Comparison of ENCODE assay signal across 15 mouse cellular contexts in the genomic region with DNA sequence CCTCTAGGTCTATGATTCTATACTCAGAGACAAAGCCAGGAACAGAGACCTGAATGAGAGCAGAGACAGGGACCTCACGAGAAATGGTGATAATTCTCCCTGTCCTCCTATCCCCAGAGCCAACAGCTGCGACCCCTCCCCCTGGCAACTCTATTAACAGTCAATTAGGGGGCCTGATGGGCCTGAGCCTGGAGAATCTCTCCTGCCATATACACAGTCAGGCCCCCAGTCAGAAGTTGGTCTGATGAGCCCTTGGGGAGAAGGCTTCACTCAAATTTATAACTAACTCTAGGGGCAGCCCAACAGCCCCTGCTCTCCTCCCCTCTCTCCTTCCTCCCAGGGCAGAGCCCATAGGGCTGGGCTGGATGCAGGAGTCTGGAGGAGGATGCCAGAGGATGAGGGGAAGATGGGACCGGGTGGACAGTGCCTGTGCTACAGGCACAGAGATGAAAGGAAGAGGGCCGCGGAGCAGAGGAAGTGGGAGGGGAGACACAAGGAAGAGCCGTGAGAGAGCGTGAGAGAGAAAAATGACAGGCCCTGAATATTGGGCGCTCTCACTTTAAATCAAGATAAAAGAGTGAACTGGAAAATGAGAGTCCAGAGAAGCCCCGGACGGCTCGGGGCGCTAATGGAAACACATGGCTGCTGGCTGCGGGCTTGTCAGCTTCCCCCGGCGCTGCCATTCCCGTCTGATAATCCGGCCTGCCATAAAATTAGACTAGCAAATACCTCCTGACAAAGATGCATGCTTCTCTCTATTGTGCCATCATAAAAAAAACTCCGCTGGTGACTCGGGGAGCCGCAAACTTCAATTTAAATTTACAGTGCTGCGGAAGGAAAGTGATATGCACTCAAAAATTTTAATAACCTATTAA. TPM values are rescaled to one million over a fixed set of nuclear protein-coding genes. Genes with fewer than 3 reads are reported as not detected.
DNase-seq lines count a peak whose midpoint lies in the region; ATAC-seq lines count a peak whose summit lies in the region.
"Had no signal": no experiment of that assay in that cellular context is flagged by ENCODE, and none has a peak within 500 bp of the region (broad histone marks: within the 10 kb centered on the region; RNA-seq: fewer than 3 reads in every experiment).

No protein-coding gene starts in this region.

- DNase-seq in embryo, embryonic 11 days: peak; percentile 49
- DNase-seq in embryo, embryonic 10 days (ENCODE audit: low spot score): no peak
- peak; percentile 50 for DNase-seq in retina, embryonic 14.5 days (ENCODE audit: low spot score)
- DNase-seq in retina, postnatal 1 day: no peak
- no peak for DNase-seq in layer of hippocampus, adult 11-12 months (ENCODE audit: low spot score)
- no peak for DNase-seq in urinary bladder, postnatal 36 days (ENCODE audit: low spot score in 2 of 2)
- DNase-seq: cerebellum, adult 11-12 months; kidney, adult 9 months had no signal

- H3K36me3 ChIP-seq in midbrain, embryonic 12.5 days: no peaks in the 10 kb centered on the region
- no peaks in the 10 kb centered on the region for H3K36me3 ChIP-seq in neural tube, embryonic 15.5 days
- H3K36me3 ChIP-seq: heart, embryonic 15.5 days; limb, embryonic 13.5 days; liver, embryonic 15.5 days had no signal

- peaks cover 85% of the 10 kb centered on the region for H3K27me3 ChIP-seq in midbrain, embryonic 12.5 days
- peaks cover 48% of the 10 kb centered on the region for H3K27me3 ChIP-seq in neural tube, embryonic 15.5 days (replicated peaks)

- H3K4me1 ChIP-seq in midbrain, embryonic 12.5 days: peaks cover 32% of the 10 kb centered on the region
- peaks cover 37% of the 10 kb centered on the region for H3K4me1 ChIP-seq in neural tube, embryonic 15.5 days
- H3K4me1 ChIP-seq: liver, embryonic 15.5 days had no signal

- no peak for ATAC-seq in midbrain, embryonic 12.5 days (ENCODE audit: low FRiP score, low read depth)
- peak; percentile 32 for ATAC-seq in neural tube, embryonic 15.5 days (ENCODE audit: low FRiP score)
- ATAC-seq: Patski had no signal

- WGBS in midbrain, embryonic 12.5 days: 18% methylated on average over 21 of the region's 21 CpGs
- WGBS in neural tube, embryonic 15.5 days: 9% methylated on average over 21 of the region's 21 CpGs

- 0 out of 2 replicates have a peak overlapping the region, but pooled peaks have one; percentile 5 for H3K9ac ChIP-seq in midbrain, embryonic 12.5 days (replicated peaks)
- no peak overlapping the region for H3K9ac ChIP-seq in neural tube, embryonic 15.5 days (replicated peaks)
- H3K9ac ChIP-seq: heart, embryonic 15.5 days; limb, embryonic 13.5 days; liver, embryonic 15.5 days had no signal

- H3K27ac ChIP-seq in midbrain, embryonic 12.5 days (replicated peaks): no peak overlapping the region
- peak overlapping the region; percentile 75 for H3K27ac ChIP-seq in neural tube, embryonic 15.5 days (replicated peaks)
- H3K27ac ChIP-seq: heart, embryonic 15.5 days; left cerebral cortex, adult 2 months; limb, embryonic 13.5 days; liver, embryonic 15.5 days had no signal

- peak overlapping the region; percentile 34 for H3K4me2 ChIP-seq in midbrain, embryonic 12.5 days (replicated peaks)
- H3K4me2 ChIP-seq in neural tube, embryonic 15.5 days: peak overlapping the region; percentile 37
- H3K4me2 ChIP-seq: heart, embryonic 15.5 days; limb, embryonic 13.5 days; liver, embryonic 15.5 days had no signal

- H3K4me3 ChIP-seq in midbrain, embryonic 12.5 days: no peak overlapping the region
- H3K4me3 ChIP-seq in neural tube, embryonic 15.5 days (replicated peaks): no peak overlapping the region
- H3K4me3 ChIP-seq: heart, embryonic 15.5 days; left cerebral cortex, adult 2 months; limb, embryonic 13.5 days; liver, embryonic 15.5 days had no signal

- no peaks in the 10 kb centered on the region for H3K9me3 ChIP-seq in midbrain, embryonic 12.5 days
- no peaks in the 10 kb centered on the region for H3K9me3 ChIP-seq in neural tube, embryonic 15.5 days (replicated peaks)
- H3K9me3 ChIP-seq: heart, embryonic 15.5 days; limb, embryonic 13.5 days; liver, embryonic 15.5 days had no signal

RNA-seq across cellular contexts. Expression of a gene that starts 57.2 kb away (rescaled TPM):
- 0.32 and 0.33 TPM in 2 replicates for polyA plus RNA-seq in midbrain, embryonic 12.5 days (2016; fragmentation: Nextera tagmentation; extraction: Ambion mirVana)
- polyA plus RNA-seq in neural tube, embryonic 15.5 days (2015; fragmentation: Nextera tagmentation; extraction: Ambion mirVana): 16.5 and 20.5 TPM in 2 replicates
- polyA plus RNA-seq: heart, embryonic 15.5 days; limb, embryonic 13.5 days; liver, embryonic 15.5 days had no signal

Comparison
In these comparisons a context has a peak if more than half of its experiments do, and no peak if none do; other contexts are left out.
1. DNase-seq: peak in embryo, embryonic 11 days (single experiment) and retina, embryonic 14.5 days (single experiment); none in embryo, embryonic 10 days (single experiment), retina, postnatal 1 day (single experiment), layer of hippocampus, adult 11-12 months (single experiment) and urinary bladder, postnatal 36 days (0 of 2).
2. RNA of a gene that starts 57.2 kb away (polyA plus RNA-seq): 16.5 to 20.5 TPM in neural tube, embryonic 15.5 days; 0.32 to 0.33 TPM in midbrain, embryonic 12.5 days; every median in the first group is over 10 times any median in the second.